Mouse (Mus musculus) kidney, embryonic 14.5 days (tissue): Measurements from ENCODE around the gene 1810065E05Rik. TPM values are rescaled to one million over a fixed set of nuclear protein-coding genes. Genes with fewer than 3 reads are reported as not detected.

Experiments used
- ATAC-seq: fragments of 200-750 bp; cut with Nextera tagmentation; 2 replicates; pipeline ENCODE4 v1.8.0; 2017; ENCODE audit warnings: moderate number of reproducible peaks, mild to moderate bottlenecking, moderate TSS enrichment, moderate library complexity; ENCODE audit not compliant: low FRiP score, low TSS enrichment
- H3K27ac ChIP-seq: fragments of 300-500 bp; sonication (generic); 2 replicates; pipeline ENCODE4 v1.5.1; 2014; ENCODE audit warnings: low read depth, mild to moderate bottlenecking, low read length, moderate library complexity, mixed read lengths
- H3K27me3 ChIP-seq: fragments of 300-500 bp; sonication (generic); 2 replicates; pipeline ENCODE4 v1.6.1; 2014; ENCODE audit warnings: mild to moderate bottlenecking, low read length; ENCODE audit not compliant: control insufficient read depth, insufficient read depth
- H3K36me3 ChIP-seq: fragments of 300-500 bp; sonication (generic); 2 replicates; pipeline ENCODE4 v1.6.1; 2014; ENCODE audit warnings: low read length, mixed read lengths; ENCODE audit not compliant: control insufficient read depth, insufficient read depth
- H3K4me1 ChIP-seq: fragments of 300-500 bp; sonication (generic); 2 replicates; pipeline ENCODE4 v1.6.1; 2014; ENCODE audit warnings: low read length, mixed read lengths; ENCODE audit not compliant: control insufficient read depth, insufficient read depth
- H3K4me2 ChIP-seq: fragments of 300-500 bp; sonication (generic); replicated peaks from 2 replicates; pipeline ENCODE4 v1.6.1; 2014; ENCODE audit warnings: low read depth, mild to moderate bottlenecking, low read length
- H3K4me3 ChIP-seq: fragments of 300-500 bp; sonication (generic); 2 replicates; pipeline ENCODE4 v1.5.1; 2014; ENCODE audit warnings: mild to moderate bottlenecking, low read length
- H3K9ac ChIP-seq: fragments of 300-500 bp; sonication (generic); 2 replicates; pipeline ENCODE4 v1.6.1; 2014; ENCODE audit warnings: low read depth, mild to moderate bottlenecking, low read length, moderate library complexity
- H3K9me3 ChIP-seq: fragments of 300-500 bp; sonication (generic); 2 replicates; pipeline ENCODE4 v1.6.1; 2016; ENCODE audit warnings: low read length; ENCODE audit not compliant: control insufficient read depth
- WGBS: fragments of 180-500 bp; shearing (Covaris S2); extraction: QIAGEN DNeasy Blood & Tissue Kit; methylation state at CpG from one replicate; pipeline ENCODE4 v1.1.7; 2014; 5-methylcytosine and 5-hydroxymethylcytosine counted together
- polyA plus RNA-seq: library from polyadenylated mRNA; unstranded; fragments of >200 nt; fragmentation: Nextera tagmentation; extraction: Ambion mirVana; gene quantifications from 2 replicates; pipeline ENCODE4 v1.2.1, GENCODE M21; 2014

The 1810065E05Rik gene
- polyA plus RNA-seq, 1 experiment from 2014 or later: not detected

- ATAC-seq: no peak
Observed at GRCm38 (mm10) chr11:58418336-58418735, 2.6 kb upstream of the 1810065E05Rik start.

DNA sequence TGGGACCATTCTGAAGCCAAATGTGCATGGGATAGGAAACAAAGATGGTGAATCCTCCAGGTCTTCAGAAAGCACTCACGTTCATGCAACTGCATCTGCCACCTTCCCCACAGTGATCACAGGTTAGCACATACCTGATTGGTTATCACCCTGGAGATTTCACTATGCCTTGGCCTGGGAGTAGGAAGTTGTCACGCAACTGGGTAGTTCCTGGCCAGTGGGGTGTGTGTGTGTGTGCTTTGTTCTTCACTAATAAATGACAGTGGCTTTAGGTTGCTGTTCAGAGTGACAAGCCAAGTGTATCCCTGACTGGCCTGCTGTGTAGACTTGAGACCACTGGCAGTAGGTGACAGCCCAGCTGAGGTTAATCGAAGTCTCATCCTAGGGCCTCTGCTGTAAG lies 11.3 kb downstream of the 1810065E05Rik start, which contains the start of gene Gm12253:
Gene Gm12253, plus strand, starts transcription at position 301 of the 400 bp plus-strand sequence.
- no peak for ATAC-seq
- Histone ChIP-seq H3K27ac (no peak within 1 kb of the TSS), H3K9me3 (no peaks in the 10 kb centered on the region), H3K36me3 (no peaks in the 10 kb centered on the region), H3K9ac (no peak within 1 kb of the TSS), H3K4me1 (no peaks in the 10 kb centered on the region), H3K4me2 (no peak within 1 kb of the TSS), H3K27me3 (no peaks in the 10 kb centered on the region), H3K4me3 (no peak within 1 kb of the TSS)
- WGBS: 87% methylated on average over 3 of the region's 3 CpGs

More at GRCm38 (mm10) chr11:58418336-58418735, 2.6 kb upstream of the 1810065E05Rik start:
- no peaks in the 10 kb centered on the region for H3K36me3 ChIP-seq
- H3K27me3 ChIP-seq: no peaks in the 10 kb centered on the region
- no peak overlapping the region for H3K4me3 ChIP-seq
- no peaks in the 10 kb centered on the region for H3K9me3 ChIP-seq
- H3K9ac ChIP-seq: no peak overlapping the region
- no peak overlapping the region for H3K27ac ChIP-seq
- H3K4me2 ChIP-seq: no peak overlapping the region
- H3K4me1 ChIP-seq: no peaks in the 10 kb centered on the region
- 87% methylated on average over 3 of the region's 3 CpGs for WGBS

DNA sequence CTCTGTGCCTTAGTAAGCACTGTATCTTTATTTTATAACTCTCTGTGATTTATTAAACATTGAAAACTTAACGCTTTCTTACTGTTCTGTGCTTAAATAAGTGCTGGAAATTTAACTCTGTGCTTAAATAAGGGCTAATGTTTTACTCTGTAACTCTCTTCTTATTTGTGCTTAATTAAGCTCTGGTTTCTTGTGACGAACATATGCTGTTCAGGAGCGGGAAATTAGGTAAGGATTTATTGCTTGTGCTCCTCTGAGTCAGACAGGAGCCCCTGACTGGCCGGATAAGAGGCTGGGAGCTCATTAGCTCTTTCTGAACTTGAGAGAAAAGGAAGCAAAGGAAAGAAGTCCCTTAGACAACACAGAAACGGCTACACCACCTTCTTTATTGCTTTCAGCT lies 17.0 kb downstream of the 1810065E05Rik start:
- ATAC-seq: peak; percentile 35; the same call in 1 of the 2 replicates
- no peaks in the 10 kb centered on the region for H3K36me3 ChIP-seq
- H3K4me2 ChIP-seq: no peak overlapping the region
- H3K9me3 ChIP-seq: no peaks in the 10 kb centered on the region
- no peaks in the 10 kb centered on the region for H3K4me1 ChIP-seq
- no peaks in the 10 kb centered on the region for H3K27me3 ChIP-seq
- H3K27ac ChIP-seq: no peak overlapping the region
- H3K4me3 ChIP-seq: no peak overlapping the region
- 3% methylated on average over 5 of the region's 5 CpGs for WGBS
- H3K9ac ChIP-seq: no peak overlapping the region

GRCm38 (mm10) chr11:58452759-58453158 lies 31.8 kb downstream of the 1810065E05Rik start, which contains the start of gene Lypd9:
TSS of gene Lypd9 (minus strand) at chr11:58452923.
- Histone ChIP-seq H3K27ac (no peak within 1 kb of the TSS), H3K9me3 (no peaks in the 10 kb centered on the region), H3K36me3 (no peaks in the 10 kb centered on the region), H3K4me2 (no peak within 1 kb of the TSS), H3K9ac (no peak within 1 kb of the TSS), H3K4me1 (no peaks in the 10 kb centered on the region), H3K27me3 (no peaks in the 10 kb centered on the region), H3K4me3 (no peak within 1 kb of the TSS)
- ATAC-seq: no peak
- 98% methylated on average over 9 of the region's 9 CpGs for WGBS

DNA sequence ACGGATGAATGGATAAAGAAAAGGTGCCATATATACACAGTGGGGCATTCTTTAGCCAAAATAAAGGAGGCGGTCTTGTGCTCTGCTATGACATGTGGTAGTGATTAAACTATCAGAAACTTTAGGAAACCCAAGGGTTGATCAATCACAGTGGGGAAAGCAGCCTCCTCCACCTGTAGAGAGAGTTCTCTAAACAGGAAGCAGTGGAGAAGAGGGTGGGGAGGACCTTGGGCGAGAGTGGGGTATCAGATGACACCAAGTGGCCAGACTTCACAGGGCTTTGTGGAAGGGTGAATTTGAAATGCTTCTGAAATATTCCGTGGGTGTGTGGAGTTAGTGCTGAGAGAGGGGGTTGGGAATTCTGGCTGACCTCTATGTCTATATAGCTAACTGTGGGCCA lies 32.7 kb downstream of the 1810065E05Rik start:
- no peak overlapping the region for H3K27ac ChIP-seq
- H3K4me1 ChIP-seq: no peaks in the 10 kb centered on the region
- H3K9ac ChIP-seq: no peak overlapping the region
- no peaks in the 10 kb centered on the region for H3K36me3 ChIP-seq
- H3K4me3 ChIP-seq: no peak overlapping the region
- H3K4me2 ChIP-seq: no peak overlapping the region
- no peaks in the 10 kb centered on the region for H3K9me3 ChIP-seq
- ATAC-seq: no peak; the same call in 1 of the 2 replicates
- 41% methylated on average over 4 of the region's 4 CpGs for WGBS
- H3K27me3 ChIP-seq: no peaks in the 10 kb centered on the region

- H3K4me3 ChIP-seq: no peak within 1 kb of the TSS
- H3K36me3 ChIP-seq: no peaks in the 10 kb centered on the region
- H3K4me2 ChIP-seq: no peak within 1 kb of the TSS
- H3K4me1 ChIP-seq: no peaks in the 10 kb centered on the region
- no peaks in the 10 kb centered on the region for H3K9me3 ChIP-seq
- H3K27ac ChIP-seq: no peak within 1 kb of the TSS
- no peaks in the 10 kb centered on the region for H3K27me3 ChIP-seq
- ATAC-seq: no peak
- H3K9ac ChIP-seq: no peak within 1 kb of the TSS
Observed at GRCm38 (mm10) chr11:58462170-58462569, 41.3 kb downstream of the 1810065E05Rik start, which contains the start of gene Olfr30. TSS of gene Olfr30 (minus strand) at chr11:58462270.

Other genes starting within 250 kb of the 1810065E05Rik start
- 137 and 186 TPM in 2 replicates for gene Mrpl22, start 249.4 kb upstream of the 1810065E05Rik start, polyA plus RNA-seq
- 3.3 and 4.2 TPM in 2 replicates for gene Igtp, start 221.6 kb upstream of the 1810065E05Rik start, polyA plus RNA-seq
- gene Irgm2, start 221.5 kb upstream of the 1810065E05Rik start, polyA plus RNA-seq: 0.84 and 1.9 TPM in 2 replicates
- not detected in 2 replicates for gene 4930438A08Rik, start 146.3 kb upstream of the 1810065E05Rik start, polyA plus RNA-seq
- 19.3 and 23.1 TPM in 2 replicates for gene Zfp692, start 114.0 kb upstream of the 1810065E05Rik start, polyA plus RNA-seq
- 34.4 and 34.5 TPM in 2 replicates for gene Zfp672, start 90.8 kb upstream of the 1810065E05Rik start, polyA plus RNA-seq
- gene Sh3bp5l, start 90.4 kb upstream of the 1810065E05Rik start, polyA plus RNA-seq: 17.0 and 27.5 TPM in 2 replicates
- not detected in 2 replicates for gene Lypd8, start 42.1 kb upstream of the 1810065E05Rik start, polyA plus RNA-seq
- not detected in 2 replicates for gene Gm12253, start 11.4 kb downstream of the 1810065E05Rik start, polyA plus RNA-seq
- gene Lypd9, start 31.8 kb downstream of the 1810065E05Rik start, polyA plus RNA-seq: not detected in 2 replicates
- gene Olfr30, start 41.2 kb downstream of the 1810065E05Rik start, polyA plus RNA-seq: not detected in 2 replicates
- 0.11 TPM in 1 of 2 replicates, not detected in the other for gene Olfr332, start 71.4 kb downstream of the 1810065E05Rik start, polyA plus RNA-seq
- not detected in 2 replicates for gene Olfr331, start 81.5 kb downstream of the 1810065E05Rik start, polyA plus RNA-seq
- not detected in 2 replicates for gene Olfr330, start 113.7 kb downstream of the 1810065E05Rik start, polyA plus RNA-seq
- gene Olfr329-ps, start 125.3 kb downstream of the 1810065E05Rik start, polyA plus RNA-seq: not detected in 2 replicates
- 0.07 and 0.18 TPM in 2 replicates for gene Olfr328, start 134.5 kb downstream of the 1810065E05Rik start, polyA plus RNA-seq
- not detected in 2 replicates for gene Olfr224, start 149.4 kb downstream of the 1810065E05Rik start, polyA plus RNA-seq
- not detected in 2 replicates for gene Olfr325, start 156.6 kb downstream of the 1810065E05Rik start, polyA plus RNA-seq
- gene Olfr324, start 174.0 kb downstream of the 1810065E05Rik start, polyA plus RNA-seq: not detected in 2 replicates
- not detected in 2 replicates for gene 2210407C18Rik, start 195.0 kb downstream of the 1810065E05Rik start, polyA plus RNA-seq
- gene Olfr323, start 209.4 kb downstream of the 1810065E05Rik start, polyA plus RNA-seq: not detected in 2 replicates
- not detected in 2 replicates for gene Trim58, start 219.4 kb downstream of the 1810065E05Rik start, polyA plus RNA-seq
- 0.07 TPM in 1 of 2 replicates, not detected in the other for gene Olfr322, start 237.7 kb downstream of the 1810065E05Rik start, polyA plus RNA-seq